8 mouse cellular contexts compared by ENCODE assay signal in genomic region chr10:77516379-77516951, GRCm38 (mm10). TPM values are rescaled to one million over a fixed set of nuclear protein-coding genes. Genes with fewer than 3 reads are reported as not detected.
A peak's percentile ranks its signal among the peaks of the same experiment; 100 is the strongest.
DNase-seq lines count a peak whose midpoint lies in the region; ATAC-seq and TF ChIP-seq lines count a peak whose summit lies in the region.

No protein-coding gene starts in this region.

- no peaks in the 10 kb centered on the region for H3K27me3 ChIP-seq in forebrain, embryonic 16.5 days (replicated peaks; ENCODE audit: control insufficient read depth, insufficient read depth, low read length)
- no peaks in the 10 kb centered on the region for H3K27me3 ChIP-seq in kidney, embryonic 16.5 days (ENCODE audit: insufficient read depth, low read length)

- WGBS in forebrain, embryonic 16.5 days = 38% methylated on average over 14 of the region's 14 CpGs
- WGBS in kidney, embryonic 16.5 days = 29% methylated on average over 14 of the region's 14 CpGs

- peaks cover 20% of the 10 kb centered on the region for H3K36me3 ChIP-seq in ES-E14 (ENCODE audit: control insufficient read depth, insufficient read depth, low read length, poor library complexity, severe bottlenecking)
- peaks cover 8% of the 10 kb centered on the region; the same call in 1 of the 2 replicates for H3K36me3 ChIP-seq in forebrain, embryonic 16.5 days (ENCODE audit: control insufficient read depth, insufficient read depth)
- peaks cover 23% of the 10 kb centered on the region for H3K36me3 ChIP-seq in kidney, embryonic 16.5 days (ENCODE audit: insufficient read depth, low read length)

- DNase-seq in cerebellum, adult 9-10 months = peak; percentile 58
- no peak for DNase-seq in cerebellum, adult 8-10 months
- DNase-seq in ES-E14 (ENCODE audit: low read depth, low spot score) = no peak
- DNase-seq in naive thymus-derived CD4-positive, alpha-beta T cell, adult 2 months (ENCODE audit: low read depth) = peak; percentile 50
- DNase-seq in layer of hippocampus, adult 9-11 months = no peak
- no peak for DNase-seq in layer of hippocampus, postnatal 14 days (ENCODE audit: low spot score in 2 of 2)

- peaks cover 0 to 6% of the 10 kb centered on the region in 2 experiments; a peak in 1 of 4 replicates for H3K4me1 ChIP-seq in ES-E14 (ENCODE audit: control insufficient read depth in 2 of 2, insufficient read depth in 2 of 2, low read length in 2 of 2, poor library complexity in 1 of 2)
- peaks cover 20% of the 10 kb centered on the region for H3K4me1 ChIP-seq in forebrain, embryonic 16.5 days (replicated peaks; ENCODE audit: control insufficient read depth, insufficient read depth, low read length)
- H3K4me1 ChIP-seq in kidney, embryonic 16.5 days (ENCODE audit: insufficient read depth, low read length) = peaks cover 22% of the 10 kb centered on the region

- H3K4me2 ChIP-seq in forebrain, embryonic 16.5 days (ENCODE audit: low read length) = peak overlapping the region; percentile 76
- peak overlapping the region; percentile 96 for H3K4me2 ChIP-seq in kidney, embryonic 16.5 days (replicated peaks; ENCODE audit: low read depth, low read length)

- ATAC-seq in forebrain, embryonic 16.5 days = no peak
- no peak for ATAC-seq in kidney, embryonic 16.5 days (ENCODE audit: low FRiP score, low TSS enrichment)

- peak overlapping the region; percentile 84 to 91 for H3K4me3 ChIP-seq in ES-E14 (ENCODE audit: insufficient read depth in 1 of 2, low read depth in 1 of 2, low read length in 2 of 2, poor library complexity in 1 of 2, severe bottlenecking in 1 of 2)
- H3K4me3 ChIP-seq in forebrain, embryonic 16.5 days (replicated peaks; ENCODE audit: low read length) = peak overlapping the region; percentile 94
- H3K4me3 ChIP-seq in kidney, embryonic 16.5 days (ENCODE audit: low read length) = peak overlapping the region; percentile 96

- no peaks in the 10 kb centered on the region for H3K9me3 ChIP-seq in ES-E14 (ENCODE audit: control insufficient read depth, insufficient read depth, low read depth, low read length)
- no peaks in the 10 kb centered on the region for H3K9me3 ChIP-seq in forebrain, embryonic 16.5 days (ENCODE audit: control insufficient read depth, low read length)
- H3K9me3 ChIP-seq in kidney, embryonic 16.5 days (ENCODE audit: low read length) = no peaks in the 10 kb centered on the region

- H3K9ac ChIP-seq in ES-E14 (ENCODE audit: insufficient read depth, low read depth, low read length, poor library complexity, severe bottlenecking) = peak overlapping the region; percentile 45
- H3K9ac ChIP-seq in forebrain, embryonic 16.5 days (replicated peaks; ENCODE audit: low read depth, low read length) = peak overlapping the region; percentile 94
- peak overlapping the region; percentile 92 for H3K9ac ChIP-seq in kidney, embryonic 16.5 days (replicated peaks; ENCODE audit: low read length)

- H3K27ac ChIP-seq in ES-E14 (ENCODE audit: insufficient read depth, low read depth, low read length, poor library complexity, severe bottlenecking) = no peak overlapping the region
- H3K27ac ChIP-seq in forebrain, embryonic 16.5 days (ENCODE audit: low read length) = no peak overlapping the region; the same call in 1 of the 2 replicates
- peak overlapping the region; percentile 79 for H3K27ac ChIP-seq in kidney, embryonic 16.5 days (ENCODE audit: low read length)

- in situ Hi-C loops in ES-E14 (cut with MboI; ENCODE audit: low sequenced_read_pairs in 2 of 2, unreplicated experiment in 2 of 2) = no loop called here

TF ChIP-seq in ES-E14, 5 proteins besides CTCF, POLR2A, EP300 and RAD21:
- TF ChIP-seq CHD2 (IDR thresholded peaks at IDR 0.05; ENCODE audit: low read depth, low read length) (no peak), ZNF384 (IDR thresholded peaks at IDR 0.05; ENCODE audit: low read depth, low read length) (no peak), ZC3H11A (IDR thresholded peaks at IDR 0.05; ENCODE audit: borderline replicate concordance, low read depth, low read length) (no peak), MAFK (IDR thresholded peaks at IDR 0.05; ENCODE audit: insufficient read depth, low read depth, low read length) (no peak), HCFC1 (IDR thresholded peaks at IDR 0.05; ENCODE audit: borderline replicate concordance, insufficient read depth, low read length) (no peak)

RNA-seq across cellular contexts. Expression of gene Fam207a, which starts 0.9 kb away (rescaled TPM):
- total RNA-seq in ES-E14 (2012; rRNA removed) = 29.1 and 33.6 TPM in 2 replicates
- 41.6 and 42.8 TPM in 2 replicates for polyA plus RNA-seq in forebrain, embryonic 16.5 days (2015; fragmentation: Nextera tagmentation; extraction: Ambion mirVana)
- polyA plus RNA-seq in kidney, embryonic 16.5 days (2015; fragmentation: Nextera tagmentation; extraction: Ambion mirVana) = 36.5 and 36.6 TPM in 2 replicates
- total RNA-seq in layer of hippocampus, postnatal 14 days (2021) = 10 to 100 TPM; 32.3 to 34.9 TPM

RNA-seq across cellular contexts. Expression of gene Itgb2, which starts 13.6 kb away (rescaled TPM):
- 0.42 and 0.54 TPM in 2 replicates for total RNA-seq in ES-E14 (2012; rRNA removed)
- polyA plus RNA-seq in forebrain, embryonic 16.5 days (2015; fragmentation: Nextera tagmentation; extraction: Ambion mirVana) = 0.80 and 0.85 TPM in 2 replicates
- polyA plus RNA-seq in kidney, embryonic 16.5 days (2015; fragmentation: Nextera tagmentation; extraction: Ambion mirVana) = 1.6 and 1.7 TPM in 2 replicates
- total RNA-seq in layer of hippocampus, postnatal 14 days (2021) = 1 to 10 TPM; 2.2 to 3.1 TPM

Comparison
In these comparisons a context has a peak if more than half of its experiments do, and no peak if none do; other contexts are left out.
1. DNase-seq: peak in cerebellum, adult 9-10 months (single experiment) and naive thymus-derived CD4-positive, alpha-beta T cell, adult 2 months (single experiment); none in cerebellum, adult 8-10 months (single experiment), ES-E14 (single experiment), layer of hippocampus, adult 9-11 months (single experiment) and layer of hippocampus, postnatal 14 days (0 of 2).
2. Peak in every context shown above with its lines, with median percentiles within 50 percentile points of each other: H3K4me3 ChIP-seq and H3K9ac ChIP-seq.